Mouse (Mus musculus): ENCODE data around the gene Axl.

GRCm38 (mm10) chr7:25803460-25803859 is 15.0 kb upstream of the Axl start:
- TF ChIP-seq CTCF (IDR thresholded peaks at IDR 0.05; ENCODE audit: insufficient read depth, low read depth, low read length) (no peak), POLR2A (IDR thresholded peaks at IDR 0.05; ENCODE audit: insufficient read depth, low read depth, low read length) (no peak)

All from olfactory bulb, adult 2 months (tissue).